Mouse (Mus musculus): ENCODE measurements around the gene Atxn1. TPM values are rescaled to one million over a fixed set of nuclear protein-coding genes. Genes with fewer than 3 reads are reported as not detected.

Gene Atxn1
- polyA plus RNA-seq, 1 experiment from 2014 or later, result 1.6 TPM

- no peak for DNase-seq (ENCODE audit: extremely low spot score, low spot score)
- no peak overlapping the region for H3K4me3 ChIP-seq
- H3K9me3 ChIP-seq, result no peaks in the 10 kb centered on the region
- peaks cover 33% of the 10 kb centered on the region for H3K27me3 ChIP-seq (ENCODE audit: poor library complexity, severe bottlenecking)
- H3K36me3 ChIP-seq (replicated peaks), result no peaks in the 10 kb centered on the region
- WGBS, result 91% methylated on average over 4 of the region's 4 CpGs
- H3K4me1 ChIP-seq, result peaks cover 43% of the 10 kb centered on the region
- H3K27ac ChIP-seq, result no peak overlapping the region
Observed at GRCm38 (mm10) chr13:45958306-45958705, 6.5 kb downstream of the Atxn1 start.

DNA sequence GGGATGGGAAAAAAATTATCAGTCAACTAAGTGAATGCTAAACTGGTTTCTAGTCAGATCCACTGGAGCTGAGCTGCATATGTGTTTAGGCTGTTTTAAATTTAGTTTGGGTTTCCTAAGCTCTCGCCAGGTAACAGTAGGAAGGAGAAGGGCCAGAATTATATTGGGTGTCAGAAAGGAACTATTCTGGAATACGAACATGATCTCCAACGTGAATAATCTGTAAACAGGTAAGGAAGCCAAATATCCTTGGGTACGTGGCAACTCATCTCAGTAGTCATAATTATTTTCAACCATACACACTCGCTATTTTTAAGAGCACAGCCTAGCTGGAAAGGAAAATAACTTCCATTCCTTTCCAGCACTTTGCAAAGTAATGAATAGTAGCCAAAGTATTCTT lies 7.2 kb downstream of the Atxn1 start:
- 91% methylated on average over 5 of the region's 5 CpGs for WGBS
- no peak for DNase-seq (ENCODE audit: extremely low spot score, low spot score)
- Histone ChIP-seq H3K9me3 (no peaks in the 10 kb centered on the region), H3K27me3 (ENCODE audit: poor library complexity, severe bottlenecking) (peaks cover 28% of the 10 kb centered on the region), H3K4me1 (peaks cover 43% of the 10 kb centered on the region), H3K27ac (no peak overlapping the region), H3K36me3 (replicated peaks) (no peaks in the 10 kb centered on the region), H3K4me3 (no peak overlapping the region)

DNA sequence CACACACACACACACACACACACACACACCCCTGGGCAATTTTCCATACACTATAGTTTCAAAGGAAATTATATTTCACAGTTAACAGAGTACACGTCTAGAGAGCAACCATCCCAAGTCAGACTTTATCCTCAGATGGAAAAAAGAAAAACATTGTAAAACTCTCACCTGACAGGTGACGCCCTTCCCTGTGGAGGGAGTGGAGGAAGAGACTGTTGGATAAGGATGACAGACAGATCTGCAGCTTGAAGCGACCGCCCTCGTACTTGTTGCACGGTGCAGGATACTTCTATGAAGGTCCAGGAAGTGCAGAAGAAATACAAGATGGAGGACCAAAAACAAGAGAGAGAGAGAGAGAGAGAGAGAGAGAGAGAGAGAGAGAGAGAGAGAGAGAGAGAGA lies 8.5 kb downstream of the Atxn1 start:
- H3K36me3 ChIP-seq (replicated peaks), result no peaks in the 10 kb centered on the region
- WGBS, result 87% methylated on average over 6 of the region's 6 CpGs
- no peak overlapping the region for H3K27ac ChIP-seq
- peaks cover 17% of the 10 kb centered on the region for H3K27me3 ChIP-seq (ENCODE audit: poor library complexity, severe bottlenecking)
- DNase-seq (ENCODE audit: extremely low spot score, low spot score), result no peak
- peaks cover 31% of the 10 kb centered on the region for H3K4me1 ChIP-seq
- no peak overlapping the region for H3K4me3 ChIP-seq
- no peaks in the 10 kb centered on the region for H3K9me3 ChIP-seq

- Histone ChIP-seq H3K4me1 (peaks cover 27% of the 10 kb centered on the region), H3K27me3 (ENCODE audit: poor library complexity, severe bottlenecking) (peaks cover 9% of the 10 kb centered on the region), H3K36me3 (replicated peaks) (no peaks in the 10 kb centered on the region), H3K9me3 (no peaks in the 10 kb centered on the region), H3K4me3 (no peak overlapping the region), H3K27ac (no peak overlapping the region)
- no peak for DNase-seq (ENCODE audit: extremely low spot score, low spot score)
- 87% methylated on average over 9 of the region's 9 CpGs for WGBS
Observed at GRCm38 (mm10) chr13:45955370-45956055, 9.3 kb downstream of the Atxn1 start.

GRCm38 (mm10) chr13:45953098-45953497 lies 11.7 kb downstream of the Atxn1 start:
- Histone ChIP-seq H3K27me3 (ENCODE audit: poor library complexity, severe bottlenecking) (no peaks in the 10 kb centered on the region), H3K36me3 (replicated peaks) (no peaks in the 10 kb centered on the region), H3K4me3 (no peak overlapping the region), H3K9me3 (no peaks in the 10 kb centered on the region), H3K4me1 (peaks cover 20% of the 10 kb centered on the region), H3K27ac (0 out of 2 replicates have a peak overlapping the region, but pooled peaks have one; percentile 17)
- 77% methylated on average over 4 of the region's 4 CpGs for WGBS
- no peak for DNase-seq (ENCODE audit: extremely low spot score, low spot score)

DNA sequence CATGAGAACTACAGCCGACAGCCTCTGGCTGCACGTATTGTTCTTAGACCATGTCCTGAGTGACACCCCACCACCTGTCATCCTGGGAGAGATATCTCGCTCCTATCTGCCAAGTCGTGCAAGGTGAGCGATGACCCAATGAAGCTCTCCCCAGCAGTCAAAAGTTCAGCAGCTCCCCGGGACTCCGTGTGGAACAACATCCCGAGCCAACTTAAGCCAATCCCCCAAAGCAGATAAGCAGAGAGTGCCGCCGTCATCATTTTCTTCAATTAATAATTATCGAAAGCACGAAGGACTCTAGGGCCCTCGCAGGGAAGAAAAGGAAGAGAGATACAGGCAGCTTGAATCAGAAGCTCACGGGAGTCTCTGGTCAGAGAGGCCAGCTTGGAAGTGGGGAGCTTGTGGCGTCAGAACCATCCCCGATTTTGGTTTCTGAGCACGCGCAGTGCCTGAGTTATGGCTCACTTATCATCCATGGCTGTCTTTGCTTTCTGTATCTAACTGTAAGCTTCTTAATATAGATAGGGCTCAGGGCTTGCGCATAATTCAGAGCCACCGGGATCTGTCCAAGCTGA lies 13.7 kb downstream of the Atxn1 start:
- Histone ChIP-seq H3K27ac (no peak overlapping the region), H3K4me1 (peaks cover 20% of the 10 kb centered on the region), H3K36me3 (replicated peaks) (no peaks in the 10 kb centered on the region), H3K4me3 (no peak overlapping the region), H3K27me3 (ENCODE audit: poor library complexity, severe bottlenecking) (no peaks in the 10 kb centered on the region), H3K9me3 (no peaks in the 10 kb centered on the region)
- 90% methylated on average over 20 of the region's 20 CpGs for WGBS
- no peak for DNase-seq (ENCODE audit: extremely low spot score, low spot score)

- no peak for DNase-seq (ENCODE audit: extremely low spot score, low spot score)
- Histone ChIP-seq H3K27me3 (ENCODE audit: poor library complexity, severe bottlenecking) (no peaks in the 10 kb centered on the region), H3K27ac (no peak overlapping the region), H3K4me3 (no peak overlapping the region), H3K9me3 (no peaks in the 10 kb centered on the region), H3K36me3 (replicated peaks) (no peaks in the 10 kb centered on the region), H3K4me1 (peaks cover 20% of the 10 kb centered on the region)
- WGBS, result 89% methylated on average over 8 of the region's 8 CpGs
Observed at GRCm38 (mm10) chr13:45950355-45950861, 14.4 kb downstream of the Atxn1 start.

- Histone ChIP-seq H3K36me3 (replicated peaks) (no peaks in the 10 kb centered on the region), H3K9me3 (no peaks in the 10 kb centered on the region)
- 94% methylated on average over 11 of the region's 11 CpGs for WGBS
Observed at GRCm38 (mm10) chr13:45946136-45946535, 18.7 kb downstream of the Atxn1 start.

GRCm38 (mm10) chr13:45942337-45942736 lies 22.5 kb downstream of the Atxn1 start:
- no peaks in the 10 kb centered on the region for H3K27me3 ChIP-seq (ENCODE audit: poor library complexity, severe bottlenecking)
- DNase-seq (ENCODE audit: extremely low spot score, low spot score), result no peak
- no peaks in the 10 kb centered on the region for H3K4me1 ChIP-seq
- no peaks in the 10 kb centered on the region for H3K36me3 ChIP-seq (replicated peaks)
- H3K4me3 ChIP-seq, result no peak overlapping the region
- WGBS, result 95% methylated on average over 7 of the region's 7 CpGs
- H3K27ac ChIP-seq, result no peak overlapping the region
- H3K9me3 ChIP-seq, result no peaks in the 10 kb centered on the region

More at GRCm38 (mm10) chr13:45946136-45946535, 18.7 kb downstream of the Atxn1 start:
- DNase-seq (ENCODE audit: extremely low spot score, low spot score), result no peak
- H3K4me3 ChIP-seq, result no peak overlapping the region
- peaks cover 6% of the 10 kb centered on the region for H3K4me1 ChIP-seq
- no peak overlapping the region for H3K27ac ChIP-seq
- no peaks in the 10 kb centered on the region for H3K27me3 ChIP-seq (ENCODE audit: poor library complexity, severe bottlenecking)

GRCm38 (mm10) chr13:45940714-45941113 lies 24.1 kb downstream of the Atxn1 start:
- H3K4me3 ChIP-seq, result no peak overlapping the region
- no peaks in the 10 kb centered on the region for H3K4me1 ChIP-seq
- no peaks in the 10 kb centered on the region for H3K27me3 ChIP-seq (ENCODE audit: poor library complexity, severe bottlenecking)
- no peaks in the 10 kb centered on the region for H3K36me3 ChIP-seq (replicated peaks)
- 91% methylated on average over 4 of the region's 4 CpGs for whole genome bisulfite sequencing
- no peak overlapping the region for H3K27ac ChIP-seq
- H3K9me3 ChIP-seq, result no peaks in the 10 kb centered on the region
- no peak for DNase-seq (ENCODE audit: extremely low spot score, low spot score)

DNA sequence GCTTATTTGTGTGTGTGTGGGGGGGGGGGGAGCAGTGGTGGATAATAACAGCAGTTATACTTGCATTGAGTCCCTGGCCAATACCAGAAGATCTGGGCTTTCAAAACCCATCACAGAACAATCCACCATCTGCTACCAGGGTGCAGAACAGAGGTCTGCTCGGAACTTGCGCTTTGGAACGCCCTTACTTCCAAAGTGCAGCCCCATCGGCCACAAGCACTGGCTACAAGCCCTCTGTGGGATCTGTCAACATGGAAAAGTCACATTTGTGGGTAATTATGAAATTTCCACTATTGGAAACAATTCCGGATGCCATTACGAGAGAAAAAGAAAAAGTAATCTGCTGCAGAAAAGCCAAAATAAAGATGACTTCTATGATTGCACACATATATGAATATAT lies 25.2 kb downstream of the Atxn1 start:
- Histone ChIP-seq H3K4me3 (no peak overlapping the region), H3K9me3 (no peaks in the 10 kb centered on the region), H3K27ac (no peak overlapping the region), H3K27me3 (ENCODE audit: poor library complexity, severe bottlenecking) (no peaks in the 10 kb centered on the region), H3K4me1 (no peaks in the 10 kb centered on the region), H3K36me3 (replicated peaks) (no peaks in the 10 kb centered on the region)
- no peak for DNase-seq (ENCODE audit: extremely low spot score, low spot score)
- WGBS, result 93% methylated on average over 6 of the region's 6 CpGs

GRCm38 (mm10) chr13:45938083-45938482 lies 26.7 kb downstream of the Atxn1 start:
- WGBS, result 90% methylated on average over 5 of the region's 5 CpGs
- Histone ChIP-seq H3K4me3 (no peak overlapping the region), H3K27ac (no peak overlapping the region), H3K27me3 (ENCODE audit: poor library complexity, severe bottlenecking) (no peaks in the 10 kb centered on the region), H3K9me3 (no peaks in the 10 kb centered on the region), H3K4me1 (no peaks in the 10 kb centered on the region), H3K36me3 (replicated peaks) (no peaks in the 10 kb centered on the region)
- DNase-seq (ENCODE audit: extremely low spot score, low spot score), result no peak

GRCm38 (mm10) chr13:45936765-45937164 lies 28.0 kb downstream of the Atxn1 start:
- no peak for DNase-seq (ENCODE audit: extremely low spot score, low spot score)
- Histone ChIP-seq H3K27ac (no peak overlapping the region), H3K27me3 (ENCODE audit: poor library complexity, severe bottlenecking) (no peaks in the 10 kb centered on the region), H3K4me3 (no peak overlapping the region), H3K9me3 (peaks cover 3% of the 10 kb centered on the region; the same call in 1 of the 2 replicates), H3K36me3 (replicated peaks) (peaks cover 1% of the 10 kb centered on the region; the same call in 1 of the 2 replicates), H3K4me1 (no peaks in the 10 kb centered on the region)

Data from forebrain, embryonic 10.5 days (tissue).